Mouse (Mus musculus): Measurements from ENCODE around the gene Mtx2.

- TF ChIP-seq CTCF (IDR thresholded peaks at IDR 0.05; ENCODE audit: low read depth, low read length) = no peak
- no peak for TF ChIP-seq POLR2A (IDR thresholded peaks at IDR 0.05; ENCODE audit: borderline replicate concordance, low read depth, low read length)
These were observed 66.3 kb downstream of the Mtx2 start for GRCm38 (mm10) chr2:74891868-74892267.
